Mouse (Mus musculus) liver, embryonic 11.5 days (tissue): ENCODE measurements around the gene Hcar1. TPM values are rescaled to one million over a fixed set of nuclear protein-coding genes. Genes with fewer than 3 reads are reported as not detected.
A peak's percentile ranks its signal among the peaks of the same experiment; 100 is the strongest.

Experiments
- ATAC-seq: fragments of 200-750 bp; cut with Nextera tagmentation; replicated peaks from 2 replicates; pipeline ENCODE4 v1.8.0; 2017; ENCODE audit warnings: moderate number of reproducible peaks, mild to moderate bottlenecking, moderate TSS enrichment, moderate library complexity; ENCODE audit not compliant: low FRiP score
- DNase-seq: peaks from one replicate; pipeline ENCODE4 v3.0.0-alpha.2; 2017; ENCODE audit warnings: low spot score
- H3K27ac ChIP-seq: fragments of 300-500 bp; sonication (generic); 2 replicates; pipeline ENCODE4 v1.5.1; 2014; ENCODE audit warnings: mild to moderate bottlenecking, low read depth, low read length, control low read depth
- H3K27me3 ChIP-seq: fragments of 300-500 bp; sonication (generic); replicated peaks from 2 replicates; pipeline ENCODE4 v1.6.1; 2014; ENCODE audit warnings: low read length, mixed read lengths; ENCODE audit not compliant: control insufficient read depth, insufficient read depth
- H3K36me3 ChIP-seq: fragments of 300-500 bp; sonication (generic); 2 replicates; pipeline ENCODE4 v1.6.1; 2014; ENCODE audit warnings: mild to moderate bottlenecking, low read length, moderate library complexity, mixed read lengths; ENCODE audit not compliant: control insufficient read depth, insufficient read depth
- H3K4me1 ChIP-seq: fragments of 300-500 bp; sonication (generic); replicated peaks from 2 replicates; pipeline ENCODE4 v1.6.1; 2014; ENCODE audit warnings: low read length, mixed read lengths; ENCODE audit not compliant: control insufficient read depth, insufficient read depth
- H3K4me2 ChIP-seq: fragments of 300-500 bp; sonication (generic); 2 replicates; pipeline ENCODE4 v1.6.1; 2014; ENCODE audit warnings: mild to moderate bottlenecking, control low read depth, moderate library complexity
- H3K4me3 ChIP-seq: fragments of 300-500 bp; sonication (generic); 2 replicates; pipeline ENCODE4 v1.5.1; 2014; ENCODE audit warnings: low read depth, low read length, control low read depth
- H3K9ac ChIP-seq: fragments of 300-500 bp; sonication (generic); 2 replicates; pipeline ENCODE4 v1.6.1; 2014; ENCODE audit warnings: low read depth, low read length, control low read depth
- H3K9me3 ChIP-seq: fragments of 300-500 bp; sonication (generic); 2 replicates; pipeline ENCODE4 v1.6.1; 2016; ENCODE audit warnings: low read length, inconsistent platforms, mixed read lengths; ENCODE audit not compliant: control insufficient read depth
- WGBS: fragments of 180-500 bp; shearing (Covaris S2); extraction: QIAGEN DNeasy Blood & Tissue Kit; methylation state at CpG from one replicate; pipeline ENCODE4 v1.1.7; 2014; 5-methylcytosine and 5-hydroxymethylcytosine counted together
- polyA plus RNA-seq: library from polyadenylated mRNA; unstranded; fragments of >200 nt; fragmentation: Nextera tagmentation; extraction: Ambion mirVana; gene quantifications from 2 replicates; pipeline ENCODE4 v1.2.1, GENCODE M21; 2014

The Hcar1 gene
- polyA plus RNA-seq, 1 experiment from 2014 or later = 0.19 TPM

- Histone ChIP-seq H3K9ac (no peak overlapping the region), H3K4me3 (no peak overlapping the region), H3K4me1 (no peaks in the 10 kb centered on the region), H3K4me2 (no peak overlapping the region), H3K36me3 (no peaks in the 10 kb centered on the region), H3K27ac (no peak overlapping the region), H3K27me3 (no peaks in the 10 kb centered on the region), H3K9me3 (no peaks in the 10 kb centered on the region)
- WGBS = 57% methylated on average over 13 of the region's 13 CpGs
- DNase-seq = no peak
- no peak for ATAC-seq
Measured at GRCm38 (mm10) chr5:123897352-123897751, 17.5 kb upstream of the Hcar1 start.

DNA sequence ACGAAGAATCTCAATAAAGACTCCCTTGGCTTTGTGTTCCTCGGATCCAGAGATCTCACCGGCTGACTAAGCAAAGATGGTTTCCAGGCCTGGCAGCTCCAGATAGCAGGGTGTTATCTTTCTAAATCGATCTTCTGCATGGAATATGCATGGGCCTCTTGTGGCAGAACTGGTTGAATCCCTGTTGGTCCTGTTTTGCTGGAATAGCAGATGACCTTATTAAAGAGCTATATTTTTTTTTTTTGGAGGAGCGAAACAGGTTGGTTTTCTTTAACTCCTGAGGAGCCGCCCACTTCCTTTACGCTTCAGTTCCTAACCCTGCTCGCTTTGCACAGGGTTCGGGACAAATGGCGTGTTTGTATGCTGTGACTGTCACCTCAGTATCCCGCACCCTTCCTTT is 16.6 kb upstream of the Hcar1 start:
- DNase-seq (no peak), ATAC-seq (no peak)
- no peaks in the 10 kb centered on the region for H3K9me3 ChIP-seq
- H3K4me2 ChIP-seq = no peak overlapping the region
- H3K4me3 ChIP-seq = no peak overlapping the region
- H3K27me3 ChIP-seq = no peaks in the 10 kb centered on the region
- H3K4me1 ChIP-seq = no peaks in the 10 kb centered on the region
- no peaks in the 10 kb centered on the region for H3K36me3 ChIP-seq
- WGBS = 75% methylated on average over 11 of the region's 11 CpGs
- H3K27ac ChIP-seq = no peak overlapping the region
- no peak overlapping the region for H3K9ac ChIP-seq

DNA sequence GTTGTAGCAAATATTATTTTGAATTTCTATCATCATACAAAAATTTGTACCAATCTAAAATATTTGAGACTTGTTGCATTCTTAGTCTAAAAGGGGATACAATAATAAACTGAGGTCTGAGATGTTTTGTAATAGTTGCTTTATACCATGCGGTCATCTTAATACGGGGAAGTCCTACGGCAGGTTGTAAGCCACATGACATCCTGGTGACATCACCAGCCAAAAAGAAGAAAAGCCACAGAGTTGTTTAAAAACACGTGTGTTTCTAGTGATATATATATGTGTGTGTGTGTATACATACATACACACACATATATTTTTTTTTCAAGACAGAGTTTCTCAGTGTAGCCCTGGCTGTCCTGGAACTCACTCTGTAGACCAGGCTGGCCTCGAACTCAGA is 13.7 kb upstream of the Hcar1 start:
- Histone ChIP-seq H3K27me3 (no peaks in the 10 kb centered on the region), H3K4me3 (no peak overlapping the region), H3K27ac (no peak overlapping the region), H3K36me3 (no peaks in the 10 kb centered on the region), H3K9me3 (no peaks in the 10 kb centered on the region), H3K9ac (no peak overlapping the region), H3K4me2 (no peak overlapping the region), H3K4me1 (no peaks in the 10 kb centered on the region)
- no peak for ATAC-seq
- WGBS = 75% methylated on average over 5 of the region's 5 CpGs
- no peak for DNase-seq

DNA sequence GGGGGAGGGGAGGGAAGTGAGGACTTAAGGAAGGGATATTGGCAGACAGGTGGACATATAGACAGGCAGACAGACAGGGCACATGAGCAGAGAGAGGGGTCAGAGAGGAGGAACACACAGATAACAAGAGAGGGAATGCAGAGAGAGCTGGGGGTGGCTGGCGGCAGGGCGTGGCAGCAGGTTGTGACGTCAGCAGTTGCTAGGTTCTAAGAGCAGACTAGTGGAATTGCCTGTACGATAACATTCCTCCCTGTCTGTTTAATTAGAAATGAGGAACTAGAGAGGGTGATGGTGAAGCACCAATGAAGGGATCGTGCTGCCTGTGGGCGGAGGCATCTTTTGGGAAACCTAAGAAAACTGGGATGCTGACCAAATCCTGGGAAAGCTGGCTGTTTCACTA is 11.8 kb upstream of the Hcar1 start:
- H3K4me1 ChIP-seq = no peaks in the 10 kb centered on the region
- H3K9me3 ChIP-seq = no peaks in the 10 kb centered on the region
- peak; percentile 51 for DNase-seq
- peak; percentile 47; the same call in 1 of the 2 replicates for ATAC-seq
- no peak overlapping the region for H3K27ac ChIP-seq
- no peaks in the 10 kb centered on the region for H3K36me3 ChIP-seq
- H3K9ac ChIP-seq = no peak overlapping the region
- no peak overlapping the region for H3K4me3 ChIP-seq
- WGBS = 27% methylated on average over 6 of the region's 6 CpGs
- H3K27me3 ChIP-seq = no peaks in the 10 kb centered on the region
- no peak overlapping the region for H3K4me2 ChIP-seq

- no peak for ATAC-seq
- Histone ChIP-seq H3K27ac (no peak overlapping the region), H3K9ac (no peak overlapping the region), H3K9me3 (no peaks in the 10 kb centered on the region), H3K27me3 (no peaks in the 10 kb centered on the region), H3K36me3 (no peaks in the 10 kb centered on the region), H3K4me1 (no peaks in the 10 kb centered on the region), H3K4me3 (no peak overlapping the region), H3K4me2 (no peak overlapping the region)
- DNase-seq = no peak
- 74% methylated on average over 5 of the region's 5 CpGs for WGBS
Measured at GRCm38 (mm10) chr5:123890987-123891386, 11.2 kb upstream of the Hcar1 start.

DNA sequence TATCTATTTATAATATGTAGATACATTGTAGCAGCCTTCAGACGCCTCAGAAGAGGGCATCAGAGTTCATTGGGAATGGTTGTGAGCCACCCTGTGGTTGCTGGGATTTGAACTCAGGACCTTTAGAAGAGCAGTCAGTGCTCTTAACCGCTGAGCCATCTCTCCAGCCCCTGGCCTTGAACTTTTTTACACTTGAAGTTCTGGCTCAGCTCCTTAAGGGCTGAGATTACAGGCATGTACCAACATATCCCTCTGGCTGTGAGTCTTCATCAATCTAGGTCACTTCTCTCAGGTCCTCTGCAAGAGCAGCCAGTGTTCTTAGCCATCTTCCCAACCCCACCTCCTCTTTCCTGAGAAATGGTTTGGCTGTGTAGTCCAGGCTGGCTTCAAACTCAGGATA is 10.5 kb upstream of the Hcar1 start:
- H3K4me1 ChIP-seq = no peaks in the 10 kb centered on the region
- H3K4me2 ChIP-seq = no peak overlapping the region
- no peak overlapping the region for H3K27ac ChIP-seq
- H3K27me3 ChIP-seq = no peaks in the 10 kb centered on the region
- DNase-seq = no peak
- no peaks in the 10 kb centered on the region for H3K36me3 ChIP-seq
- no peaks in the 10 kb centered on the region for H3K9me3 ChIP-seq
- 68% methylated on average over 2 of the region's 2 CpGs for WGBS
- H3K4me3 ChIP-seq = no peak overlapping the region
- ATAC-seq = no peak
- H3K9ac ChIP-seq = no peak overlapping the region

DNA sequence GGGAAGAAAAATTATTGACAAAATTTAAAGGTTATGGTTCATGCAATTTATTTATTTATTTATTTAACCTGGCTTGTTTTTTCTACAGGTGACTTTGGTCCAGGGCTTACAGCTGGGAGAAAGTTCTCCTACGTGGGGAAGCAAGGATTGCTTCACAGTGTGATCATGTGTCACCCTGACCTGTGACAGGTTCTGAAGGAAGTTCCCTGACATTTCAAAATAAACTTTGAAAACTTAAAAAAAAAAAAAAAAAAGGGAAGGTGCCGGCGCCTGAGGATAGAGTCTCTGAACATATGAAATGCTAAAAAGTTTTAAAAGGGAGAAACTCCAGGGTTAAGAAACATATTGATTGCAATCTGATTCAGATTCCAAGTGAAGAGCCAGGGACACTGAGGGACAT is 6.5 kb upstream of the Hcar1 start:
- Histone ChIP-seq H3K9me3 (no peaks in the 10 kb centered on the region), H3K27me3 (no peaks in the 10 kb centered on the region), H3K4me2 (no peak overlapping the region), H3K9ac (no peak overlapping the region), H3K36me3 (no peaks in the 10 kb centered on the region), H3K27ac (no peak overlapping the region), H3K4me3 (no peak overlapping the region), H3K4me1 (no peaks in the 10 kb centered on the region)
- ATAC-seq = no peak
- no peak for DNase-seq
- WGBS = 72% methylated on average over 3 of the region's 3 CpGs

- Histone ChIP-seq H3K4me1 (peaks cover 3% of the 10 kb centered on the region), H3K36me3 (no peaks in the 10 kb centered on the region), H3K9me3 (no peaks in the 10 kb centered on the region), H3K9ac (no peak overlapping the region), H3K4me3 (no peak overlapping the region), H3K27ac (no peak overlapping the region), H3K4me2 (no peak overlapping the region), H3K27me3 (no peaks in the 10 kb centered on the region)
- ATAC-seq = no peak
- no peak for DNase-seq
- 56% methylated on average over 10 of the region's 10 CpGs for WGBS
Measured at GRCm38 (mm10) chr5:123884332-123884731, 4.5 kb upstream of the Hcar1 start.

DNA sequence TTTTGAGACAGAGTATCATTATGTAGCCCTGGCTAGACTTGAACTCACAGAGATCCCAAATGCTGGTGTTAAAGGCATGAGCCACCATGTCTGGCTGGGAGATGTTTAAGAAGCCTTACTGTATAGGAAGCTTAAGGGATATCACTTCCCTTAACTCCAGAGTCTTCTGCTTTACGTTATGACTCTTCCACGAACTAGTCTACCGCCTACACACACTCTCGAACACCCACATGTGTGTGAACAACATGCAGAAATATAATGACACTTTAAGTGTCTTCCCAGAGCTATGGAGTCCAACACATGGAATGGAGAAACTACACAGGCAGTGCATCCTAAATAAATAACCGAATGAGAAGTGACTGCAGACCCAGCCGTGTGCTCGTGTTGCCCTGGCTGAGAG is 4.1 kb upstream of the Hcar1 start:
- Histone ChIP-seq H3K9ac (no peak overlapping the region), H3K27me3 (no peaks in the 10 kb centered on the region), H3K36me3 (no peaks in the 10 kb centered on the region), H3K4me1 (peaks cover 3% of the 10 kb centered on the region), H3K27ac (no peak overlapping the region), H3K4me3 (no peak overlapping the region), H3K4me2 (no peak overlapping the region), H3K9me3 (no peaks in the 10 kb centered on the region)
- WGBS = 71% methylated on average over 7 of the region's 7 CpGs
- DNase-seq = no peak
- no peak for ATAC-seq
